Mouse (Mus musculus) thymus, adult 2 months (tissue): Measurements from ENCODE around the gene Fam174a. TPM values are rescaled to one million over a fixed set of nuclear protein-coding genes. Genes with fewer than 3 reads are reported as not detected.

Source experiments
- DNase-seq: peaks from one replicate; pipeline ENCODE4 v3.0.0; 2021
- H3K27ac ChIP-seq: fragments of 200-500 bp; 2 replicates; pipeline ENCODE4 v1.5.1; 2012; ENCODE audit warnings: low read length, control low read depth; ENCODE audit not compliant: control insufficient read depth, insufficient read depth
- H3K27me3 ChIP-seq: fragments of 200-500 bp; 2 replicates; pipeline ENCODE4 v1.6.1; 2012; ENCODE audit warnings: mild to moderate bottlenecking, low read length, moderate library complexity, mixed read lengths; ENCODE audit not compliant: control insufficient read depth, insufficient read depth
- H3K36me3 ChIP-seq: fragments of 200-500 bp; 2 replicates; pipeline ENCODE4 v1.6.1; 2012; ENCODE audit warnings: mild to moderate bottlenecking, low read length, moderate library complexity; ENCODE audit not compliant: control insufficient read depth, insufficient read depth
- H3K4me1 ChIP-seq: fragments of 200-500 bp; replicated peaks from 2 replicates; pipeline ENCODE4 v1.6.1; 2012; ENCODE audit warnings: low read length; ENCODE audit not compliant: control insufficient read depth, insufficient read depth
- H3K4me3 ChIP-seq: fragments of 200-500 bp; 2 replicates; pipeline ENCODE4 v1.5.1; 2012; ENCODE audit warnings: mild to moderate bottlenecking, low read length, control low read depth, moderate library complexity; ENCODE audit not compliant: control insufficient read depth, insufficient read depth
- CTCF ChIP-seq: fragments of 200-500 bp; IDR thresholded peaks from 2 replicates; pipeline ENCODE4 v1.5.1; 2012; ENCODE audit warnings: mild to moderate bottlenecking, control low read depth, low read length, moderate library complexity, borderline replicate concordance; ENCODE audit not compliant: control insufficient read depth, poor library complexity, insufficient read depth; ENCODE audit errors: extremely low read depth
- POLR2A ChIP-seq: fragments of 200-500 bp; IDR thresholded peaks from 2 replicates; pipeline ENCODE4 v1.6.1; 2012; ENCODE audit warnings: mild to moderate bottlenecking, low read length, control low read depth, moderate library complexity; ENCODE audit not compliant: control insufficient read depth, poor library complexity, insufficient read depth; ENCODE audit errors: extremely low read depth
- WGBS: fragments of 180-500 bp; shearing (Covaris S2); methylation state at CpG from one replicate; pipeline ENCODE4 v1.1.7; 2018; 5-methylcytosine and 5-hydroxymethylcytosine counted together
- polyA plus RNA-seq: library from polyadenylated mRNA; depleted of rRNA; stranded (reverse); fragments of >200 nt; gene quantifications from 2 replicates; pipeline ENCODE4 v1.2.3, GENCODE M21; 2012

Fam174a gene
- polyA plus RNA-seq, 1 experiment: 15.9 TPM

DNA sequence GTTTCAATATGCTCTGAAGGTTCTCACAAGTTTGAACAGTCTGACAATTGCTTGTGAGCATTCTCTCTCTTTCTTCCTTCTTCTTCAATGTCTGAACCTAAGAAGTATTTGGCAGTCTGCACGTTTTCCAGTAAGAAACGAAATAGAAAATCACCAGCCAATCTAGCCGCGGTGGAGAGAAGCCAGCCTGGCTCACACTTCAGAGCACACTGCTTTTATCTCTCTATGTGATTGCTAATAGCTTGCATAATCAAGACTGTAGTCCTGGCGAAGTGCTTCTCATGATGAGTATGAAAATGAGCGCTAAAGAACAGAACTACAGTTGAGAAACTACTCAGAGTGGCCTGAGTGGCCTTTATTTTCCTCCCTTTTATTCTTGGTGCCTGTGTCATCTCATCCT, 62.0 kb downstream of the Fam174a start:
- TF ChIP-seq POLR2A (no peak), CTCF (no peak)
- Histone ChIP-seq H3K4me3 (no peak overlapping the region), H3K4me1 (no peaks in the 10 kb centered on the region), H3K36me3 (no peaks in the 10 kb centered on the region), H3K27ac (no peak overlapping the region), H3K27me3 (no peaks in the 10 kb centered on the region)
- 91% methylated on average over 6 of the region's 6 CpGs for WGBS
- DNase-seq: no peak

- WGBS: 19% methylated on average over 2 of the region's 2 CpGs
- no peaks in the 10 kb centered on the region for H3K27me3 ChIP-seq
Observed at GRCm38 (mm10) chr1:95381028-95381427, 67.6 kb downstream of the Fam174a start.

More at GRCm38 (mm10) chr1:95381028-95381427, 67.6 kb downstream of the Fam174a start:
- no peak for TF ChIP-seq POLR2A
- H3K4me1 ChIP-seq: no peaks in the 10 kb centered on the region
- no peak overlapping the region for H3K27ac ChIP-seq
- no peak for DNase-seq
- H3K4me3 ChIP-seq: no peak overlapping the region
- H3K36me3 ChIP-seq: no peaks in the 10 kb centered on the region
